Mouse (Mus musculus) liver, embryonic 13.5 days (tissue): ENCODE data around the gene Krt5. TPM values are rescaled to one million over a fixed set of nuclear protein-coding genes. Genes with fewer than 3 reads are reported as not detected.
"Not testable (repeated sequence)": the region's sequence is repeated elsewhere in the genome, so short reads cannot be mapped to it uniquely, and the experiment has no call there.

Experiments
- ATAC-seq: fragments of 200-750 bp; cut with Nextera tagmentation; 2 replicates; pipeline ENCODE4 v1.8.0; 2017; ENCODE audit warnings: low read depth, mild to moderate bottlenecking, moderate number of reproducible peaks, moderate library complexity
- DNase-seq: peaks from one replicate; pipeline ENCODE4 v3.0.0; 2022
- H3K27ac ChIP-seq: fragments of 300-500 bp; sonication (generic); 2 replicates; pipeline ENCODE4 v1.5.1; 2015; ENCODE audit warnings: moderate library complexity, mild to moderate bottlenecking, inconsistent platforms
- H3K27me3 ChIP-seq: fragments of 300-500 bp; sonication (generic); 2 replicates; pipeline ENCODE4 v1.6.1; 2015; ENCODE audit warnings: mild to moderate bottlenecking, inconsistent platforms
- H3K36me3 ChIP-seq: fragments of 300-500 bp; sonication (generic); 2 replicates; pipeline ENCODE4 v1.6.1; 2015; ENCODE audit warnings: mild to moderate bottlenecking, inconsistent platforms
- H3K4me1 ChIP-seq: fragments of 300-500 bp; sonication (generic); replicated peaks from 2 replicates; pipeline ENCODE4 v1.6.1; 2015; ENCODE audit warnings: inconsistent platforms
- H3K4me2 ChIP-seq: fragments of 300-500 bp; sonication (generic); 2 replicates; pipeline ENCODE4 v1.6.1; 2015; ENCODE audit warnings: inconsistent platforms, mild to moderate bottlenecking, moderate library complexity
- H3K4me3 ChIP-seq: fragments of 300-500 bp; sonication (generic); replicated peaks from 2 replicates; pipeline ENCODE4 v1.5.1; 2015; ENCODE audit warnings: mild to moderate bottlenecking, inconsistent platforms
- H3K9ac ChIP-seq: fragments of 300-500 bp; sonication (generic); 2 replicates; pipeline ENCODE4 v1.6.1; 2015; ENCODE audit warnings: mild to moderate bottlenecking, inconsistent platforms
- H3K9me3 ChIP-seq: fragments of 300-500 bp; sonication (generic); replicated peaks from 2 replicates; pipeline ENCODE4 v1.6.1; 2016; ENCODE audit warnings: inconsistent platforms
- WGBS: fragments of 180-500 bp; shearing (Covaris S2); methylation state at CpG from one replicate; pipeline ENCODE4 v1.1.7; 2015; ENCODE audit not compliant: insufficient replicate concordance; 5-methylcytosine and 5-hydroxymethylcytosine counted together
- microRNA-seq: library from miRNA; unstranded; fragments of <30 nt; microRNA quantifications from one replicate; pipeline ENCODE4, GENCODE M21; 2016
- polyA plus RNA-seq: library from polyadenylated mRNA; unstranded; fragments of >200 nt; fragmentation: Nextera tagmentation; extraction: Ambion mirVana; gene quantifications from 2 replicates; pipeline ENCODE4 v1.2.1, GENCODE M21; 2015

Krt5 gene
- polyA plus RNA-seq, 1 experiment from 2014 or later, result 0.69 TPM

GRCm38 (mm10) chr15:101699866-101700265 lies 12.8 kb downstream of the Krt5 start:
- H3K27ac ChIP-seq, result no peak overlapping the region
- no peaks in the 10 kb centered on the region for H3K27me3 ChIP-seq
- H3K36me3 ChIP-seq, result no peaks in the 10 kb centered on the region
- H3K9me3 ChIP-seq, result no peaks in the 10 kb centered on the region
- H3K9ac ChIP-seq, result no peak overlapping the region
- ATAC-seq, result no peak
- DNase-seq, result no peak
- WGBS, result 64% methylated on average over 8 of the region's 8 CpGs
- no peak overlapping the region for H3K4me2 ChIP-seq
- H3K4me1 ChIP-seq, result no peaks in the 10 kb centered on the region
- H3K4me3 ChIP-seq, result no peak overlapping the region

- Histone ChIP-seq H3K4me3 (no peak overlapping the region), H3K27me3 (no peaks in the 10 kb centered on the region), H3K9me3 (no peaks in the 10 kb centered on the region), H3K36me3 (no peaks in the 10 kb centered on the region), H3K9ac (no peak overlapping the region), H3K27ac (no peak overlapping the region), H3K4me2 (no peak overlapping the region), H3K4me1 (no peaks in the 10 kb centered on the region)
- 30% methylated on average over 3 of the region's 3 CpGs for WGBS
- DNase-seq (no peak), ATAC-seq (no peak)
Observed at GRCm38 (mm10) chr15:101699192-101699591, 13.5 kb downstream of the Krt5 start.

GRCm38 (mm10) chr15:101697326-101698188 lies 15.1 kb downstream of the Krt5 start:
- Histone ChIP-seq H3K9ac (no peak overlapping the region), H3K9me3 (no peaks in the 10 kb centered on the region), H3K4me2 (no peak overlapping the region), H3K4me1 (no peaks in the 10 kb centered on the region), H3K4me3 (no peak overlapping the region), H3K27ac (no peak overlapping the region), H3K36me3 (no peaks in the 10 kb centered on the region), H3K27me3 (no peaks in the 10 kb centered on the region)
- ATAC-seq (no peak), DNase-seq (no peak)
- WGBS, result 55% methylated on average over 8 of the region's 8 CpGs

- DNase-seq, result no peak
- Histone ChIP-seq H3K9ac (no peak within 1 kb of the TSS), H3K4me3 (no peak within 1 kb of the TSS), H3K9me3 (no peaks in the 10 kb centered on the region), H3K36me3 (no peaks in the 10 kb centered on the region), H3K4me2 (no peak within 1 kb of the TSS), H3K27ac (no peak within 1 kb of the TSS), H3K4me1 (no peaks in the 10 kb centered on the region), H3K27me3 (no peaks in the 10 kb centered on the region)
- ATAC-seq, result no peak
- 58% methylated on average over 5 of the region's 5 CpGs for WGBS
Observed at GRCm38 (mm10) chr15:101694207-101694606, 18.5 kb downstream of the Krt5 start, which contains the start of gene Krt6a. TSS of gene Krt6a (minus strand) at chr15:101694307.

GRCm38 (mm10) chr15:101690460-101690859 lies 22.2 kb downstream of the Krt5 start:
- not testable (repeated sequence) for ATAC-seq, H3K27me3 ChIP-seq, H3K27ac ChIP-seq, H3K9me3 ChIP-seq, H3K9ac ChIP-seq, H3K36me3 ChIP-seq, H3K4me1 ChIP-seq, DNase-seq, H3K4me2 ChIP-seq, H3K4me3 ChIP-seq
- 80% methylated on average over 5 of the region's 5 CpGs for WGBS

GRCm38 (mm10) chr15:101688161-101688560 lies 24.5 kb downstream of the Krt5 start:
- Histone ChIP-seq H3K9me3 (no peaks in the 10 kb centered on the region), H3K9ac (no peak overlapping the region), H3K36me3 (no peaks in the 10 kb centered on the region), H3K27ac (no peak overlapping the region), H3K4me2 (no peak overlapping the region), H3K4me1 (no peaks in the 10 kb centered on the region), H3K4me3 (no peak overlapping the region), H3K27me3 (no peaks in the 10 kb centered on the region)
- WGBS, result 39% methylated on average over 2 of the region's 2 CpGs
- no peak for ATAC-seq
- no peak for DNase-seq

GRCm38 (mm10) chr15:101680187-101680586 lies 32.5 kb downstream of the Krt5 start, which contains the start of gene Krt6b:
TSS of gene Krt6b (minus strand) at chr15:101680287.
- no peaks in the 10 kb centered on the region for H3K36me3 ChIP-seq
- H3K27ac ChIP-seq, result no peak within 1 kb of the TSS
- no peak for ATAC-seq
- no peak within 1 kb of the TSS for H3K9ac ChIP-seq
- no peaks in the 10 kb centered on the region for H3K9me3 ChIP-seq
- no peak for DNase-seq
- 73% methylated on average over 2 of the region's 2 CpGs for WGBS
- no peaks in the 10 kb centered on the region for H3K27me3 ChIP-seq
- H3K4me1 ChIP-seq, result no peaks in the 10 kb centered on the region
- H3K4me2 ChIP-seq, result no peak within 1 kb of the TSS
- H3K4me3 ChIP-seq, result no peak within 1 kb of the TSS

GRCm38 (mm10) chr15:101675978-101676377 lies 36.7 kb downstream of the Krt5 start:
- DNase-seq, result no peak
- no peaks in the 10 kb centered on the region for H3K36me3 ChIP-seq
- H3K4me3 ChIP-seq, result no peak overlapping the region
- ATAC-seq, result no peak
- H3K9me3 ChIP-seq, result no peaks in the 10 kb centered on the region
- no peak overlapping the region for H3K9ac ChIP-seq
- no peaks in the 10 kb centered on the region for H3K27me3 ChIP-seq
- no peak overlapping the region for H3K4me2 ChIP-seq
- WGBS, result 67% methylated on average over 1 of the region's 1 CpGs
- H3K27ac ChIP-seq, result no peak overlapping the region
- no peaks in the 10 kb centered on the region for H3K4me1 ChIP-seq

Small RNA genes within 50 kb of the gene (microRNA-seq; reads per million reads assigned to microRNA genes)
- gene Gm44323, result not detected
- not detected for gene Gm44342
- gene Gm44383, result not detected

Other genes with a start within 250 kb of the Krt5 start
- not detected in 2 replicates for gene Krt81, start 249.1 kb downstream of the Krt5 start, polyA plus RNA-seq
- gene Krt86, start 239.4 kb downstream of the Krt5 start, polyA plus RNA-seq, result not detected in 2 replicates
- gene Krt83, start 221.4 kb downstream of the Krt5 start, polyA plus RNA-seq, result not detected in 2 replicates
- not detected in 2 replicates for gene Gm49425, start 195.6 kb downstream of the Krt5 start, polyA plus RNA-seq
- not detected in 2 replicates for gene Krt84, start 180.1 kb downstream of the Krt5 start, polyA plus RNA-seq
- gene Krt82, start 162.2 kb downstream of the Krt5 start, polyA plus RNA-seq, result not detected in 2 replicates
- gene Krt90, start 149.9 kb downstream of the Krt5 start, polyA plus RNA-seq, result not detected in 2 replicates
- not detected in 2 replicates for gene Krt75, start 139.0 kb downstream of the Krt5 start, polyA plus RNA-seq
- not detected in 2 replicates for gene Gm5414, start 84.7 kb downstream of the Krt5 start, polyA plus RNA-seq
- not detected in 2 replicates for gene Gm5478, start 65.5 kb downstream of the Krt5 start, polyA plus RNA-seq
- not detected in 2 replicates for gene Krt6b, start 32.6 kb downstream of the Krt5 start, polyA plus RNA-seq
- gene Krt6a, start 18.6 kb downstream of the Krt5 start, polyA plus RNA-seq, result 0.05 and 0.09 TPM in 2 replicates
- not detected in 2 replicates for gene Krt71, start 30.2 kb upstream of the Krt5 start, polyA plus RNA-seq
- not detected in 2 replicates for gene Krt72, start 73.6 kb upstream of the Krt5 start, polyA plus RNA-seq
- not detected in 2 replicates for gene Krt73, start 89.4 kb upstream of the Krt5 start, polyA plus RNA-seq
- gene Krt2, start 105.3 kb upstream of the Krt5 start, polyA plus RNA-seq, result not detected in 2 replicates
- not detected in 2 replicates for gene Krt1, start 137.9 kb upstream of the Krt5 start, polyA plus RNA-seq
- not detected in 2 replicates for gene Krt77, start 156.8 kb upstream of the Krt5 start, polyA plus RNA-seq
- not detected in 2 replicates for gene Krt76, start 180.0 kb upstream of the Krt5 start, polyA plus RNA-seq
- 0.15 and 0.32 TPM in 2 replicates for gene Krt4, start 211.8 kb upstream of the Krt5 start, polyA plus RNA-seq
- not detected in 2 replicates for gene Krt79, start 227.4 kb upstream of the Krt5 start, polyA plus RNA-seq
- gene Krt78, start 241.4 kb upstream of the Krt5 start, polyA plus RNA-seq, result 0.03 TPM in 1 of 2 replicates, not detected in the other